Mouse (Mus musculus) intestine, embryonic 15.5 days (tissue): ENCODE data around the gene Slc12a6. TPM values are rescaled to one million over a fixed set of nuclear protein-coding genes. Genes with fewer than 3 reads are reported as not detected.

Source experiments
- ATAC-seq: fragments of 200-750 bp; cut with Nextera tagmentation; 2 replicates; pipeline ENCODE4 v1.8.0; 2017; ENCODE audit warnings: moderate TSS enrichment, moderate library complexity
- H3K27ac ChIP-seq: fragments of 300-500 bp; sonication (generic); 2 replicates; pipeline ENCODE4 v1.5.1; 2015; ENCODE audit warnings: mild to moderate bottlenecking, inconsistent platforms
- H3K27me3 ChIP-seq: fragments of 300-500 bp; sonication (generic); replicated peaks from 2 replicates; pipeline ENCODE4 v1.6.1; 2015; ENCODE audit warnings: inconsistent platforms
- H3K36me3 ChIP-seq: fragments of 300-500 bp; sonication (generic); 2 replicates; pipeline ENCODE4 v1.6.1; 2015; ENCODE audit warnings: inconsistent platforms
- H3K4me1 ChIP-seq: fragments of 300-500 bp; sonication (generic); replicated peaks from 2 replicates; pipeline ENCODE4 v1.6.1; 2015; ENCODE audit warnings: inconsistent platforms
- H3K4me2 ChIP-seq: fragments of 300-500 bp; sonication (generic); replicated peaks from 2 replicates; pipeline ENCODE4 v1.6.1; 2015; ENCODE audit warnings: mild to moderate bottlenecking, inconsistent platforms
- H3K4me3 ChIP-seq: fragments of 300-500 bp; sonication (generic); replicated peaks from 2 replicates; pipeline ENCODE4 v1.5.1; 2015; ENCODE audit warnings: inconsistent platforms
- H3K9ac ChIP-seq: fragments of 300-500 bp; sonication (generic); 2 replicates; pipeline ENCODE4 v1.6.1; 2015; ENCODE audit warnings: inconsistent platforms
- H3K9me3 ChIP-seq: fragments of 300-500 bp; sonication (generic); 2 replicates; pipeline ENCODE4 v1.6.1; 2016; ENCODE audit warnings: inconsistent platforms
- WGBS: fragments of 180-500 bp; shearing (Covaris S2); methylation state at CpG from one replicate; pipeline ENCODE4 v1.1.7; 2015; 5-methylcytosine and 5-hydroxymethylcytosine counted together
- polyA plus RNA-seq: library from polyadenylated mRNA; unstranded; fragments of >200 nt; fragmentation: Nextera tagmentation; extraction: Ambion mirVana; gene quantifications from 2 replicates; pipeline ENCODE4 v1.2.1, GENCODE M21; 2015

Gene Slc12a6
- polyA plus RNA-seq, 1 experiment from 2014 or later, result 13.8 TPM

- Histone ChIP-seq H3K27ac (no peak overlapping the region), H3K36me3 (no peaks in the 10 kb centered on the region), H3K4me2 (no peak overlapping the region), H3K27me3 (no peaks in the 10 kb centered on the region), H3K9me3 (no peaks in the 10 kb centered on the region), H3K4me3 (no peak overlapping the region), H3K9ac (no peak overlapping the region), H3K4me1 (peaks cover 9% of the 10 kb centered on the region)
- peak; percentile 44 for ATAC-seq
- WGBS, result 69% methylated on average over 5 of the region's 5 CpGs
Measured at GRCm38 (mm10) chr2:112245307-112245706, 20.3 kb upstream of the Slc12a6 start.

- Histone ChIP-seq H3K27me3 (no peaks in the 10 kb centered on the region), H3K9ac (no peak overlapping the region), H3K4me3 (no peak overlapping the region), H3K36me3 (no peaks in the 10 kb centered on the region), H3K27ac (no peak overlapping the region), H3K4me2 (no peak overlapping the region), H3K4me1 (peaks cover 2% of the 10 kb centered on the region; the same call in 1 of the 2 replicates), H3K9me3 (no peaks in the 10 kb centered on the region)
- peak; percentile 32; the same call in 1 of the 2 replicates for ATAC-seq
- 78% methylated on average over 6 of the region's 6 CpGs for WGBS
Measured at GRCm38 (mm10) chr2:112246193-112246592, 19.4 kb upstream of the Slc12a6 start.

- no peak overlapping the region for H3K4me3 ChIP-seq
- no peak for ATAC-seq
Measured at GRCm38 (mm10) chr2:112247323-112247722, 18.3 kb upstream of the Slc12a6 start.

GRCm38 (mm10) chr2:112249780-112250453 lies 15.7 kb upstream of the Slc12a6 start:
- Histone ChIP-seq H3K9me3 (no peaks in the 10 kb centered on the region), H3K36me3 (no peaks in the 10 kb centered on the region), H3K4me2 (no peak overlapping the region), H3K4me1 (0 out of 2 replicates have a peak, but pooled peaks cover 2% of the 10 kb centered on the region), H3K9ac (no peak overlapping the region), H3K4me3 (no peak overlapping the region), H3K27me3 (no peaks in the 10 kb centered on the region), H3K27ac (no peak overlapping the region)
- 91% methylated on average over 10 of the region's 10 CpGs for WGBS
- ATAC-seq, result no peak

More at GRCm38 (mm10) chr2:112247323-112247722, 18.3 kb upstream of the Slc12a6 start:
- H3K9me3 ChIP-seq, result no peaks in the 10 kb centered on the region
- no peak overlapping the region for H3K27ac ChIP-seq
- H3K27me3 ChIP-seq, result no peaks in the 10 kb centered on the region
- no peak overlapping the region for H3K9ac ChIP-seq
- WGBS, result 82% methylated on average over 10 of the region's 10 CpGs
- H3K4me2 ChIP-seq, result no peak overlapping the region
- H3K36me3 ChIP-seq, result no peaks in the 10 kb centered on the region
- peaks cover 2% of the 10 kb centered on the region; the same call in 1 of the 2 replicates for H3K4me1 ChIP-seq

GRCm38 (mm10) chr2:112254675-112255515 lies 10.7 kb upstream of the Slc12a6 start:
- peak; percentile 84 for ATAC-seq
- Histone ChIP-seq H3K27ac (0 out of 2 replicates have a peak overlapping the region, but pooled peaks have one; percentile 7), H3K27me3 (no peaks in the 10 kb centered on the region)

GRCm38 (mm10) chr2:112259241-112259962 lies 6.2 kb upstream of the Slc12a6 start, which contains the start of gene Nutm1:
Gene Nutm1 (minus strand): TSS chr2:112259291.
- Histone ChIP-seq H3K4me2 (no peak within 1 kb of the TSS), H3K36me3 (no peaks in the 10 kb centered on the region), H3K9ac (no peak within 1 kb of the TSS), H3K27ac (no peak within 1 kb of the TSS), H3K4me1 (peaks cover 6% of the 10 kb centered on the region), H3K4me3 (no peak within 1 kb of the TSS), H3K27me3 (no peaks in the 10 kb centered on the region), H3K9me3 (no peaks in the 10 kb centered on the region)
- ATAC-seq, result no peak
- 69% methylated on average over 10 of the region's 10 CpGs for WGBS

More at GRCm38 (mm10) chr2:112254675-112255515, 10.7 kb upstream of the Slc12a6 start:
- Histone ChIP-seq H3K9ac (no peak overlapping the region), H3K4me3 (no peak overlapping the region), H3K4me1 (peaks cover 3% of the 10 kb centered on the region; the same call in 1 of the 2 replicates), H3K4me2 (no peak overlapping the region), H3K9me3 (no peaks in the 10 kb centered on the region), H3K36me3 (no peaks in the 10 kb centered on the region)
- 49% methylated on average over 7 of the region's 7 CpGs for WGBS

- Histone ChIP-seq H3K4me1 (peaks cover 13% of the 10 kb centered on the region), H3K9me3 (no peaks in the 10 kb centered on the region), H3K4me3 (peak within 1 kb of the TSS; percentile 60), H3K9ac (peak within 1 kb of the TSS; percentile 52), H3K27ac (peak within 1 kb of the TSS; percentile 70), H3K27me3 (no peaks in the 10 kb centered on the region), H3K36me3 (no peaks in the 10 kb centered on the region), H3K4me2 (peak within 1 kb of the TSS; percentile 69)
- WGBS, result under 1% methylated on average over 36 of the region's 36 CpGs
- ATAC-seq, result peak; percentile 69
Measured at GRCm38 (mm10) chr2:112261748-112262653, 3.6 kb upstream of the Slc12a6 start, which contains the start of gene Nop10. Gene Nop10 (plus strand): TSS chr2:112261926.

- ATAC-seq, result no peak
- 22% methylated on average over 4 of the region's 4 CpGs for WGBS
- peak overlapping the region; percentile 70; the same call in 1 of the 2 replicates for H3K27ac ChIP-seq
- H3K4me2 ChIP-seq, result peak overlapping the region; percentile 69
- peak overlapping the region; percentile 60 for H3K4me3 ChIP-seq
- no peaks in the 10 kb centered on the region for H3K9me3 ChIP-seq
- peaks cover 14% of the 10 kb centered on the region for H3K4me1 ChIP-seq
- no peaks in the 10 kb centered on the region for H3K36me3 ChIP-seq
- H3K27me3 ChIP-seq, result no peaks in the 10 kb centered on the region
- peak overlapping the region; percentile 52 for H3K9ac ChIP-seq
Measured at GRCm38 (mm10) chr2:112262779-112263295, 2.8 kb upstream of the Slc12a6 start.

- peaks cover 14% of the 10 kb centered on the region for H3K4me1 ChIP-seq
- H3K9ac ChIP-seq, result no peak overlapping the region
- H3K9me3 ChIP-seq, result no peaks in the 10 kb centered on the region
- 72% methylated on average over 4 of the region's 4 CpGs for WGBS
- ATAC-seq, result no peak
- H3K27ac ChIP-seq, result no peak overlapping the region
- no peak overlapping the region for H3K4me2 ChIP-seq
- H3K36me3 ChIP-seq, result no peaks in the 10 kb centered on the region
- no peak overlapping the region for H3K4me3 ChIP-seq
- H3K27me3 ChIP-seq, result no peaks in the 10 kb centered on the region
Measured at GRCm38 (mm10) chr2:112264364-112264763, 1.3 kb upstream of the Slc12a6 start.

- ATAC-seq, result peak; percentile 34
- no peaks in the 10 kb centered on the region for H3K9me3 ChIP-seq
- peaks cover 14% of the 10 kb centered on the region for H3K4me1 ChIP-seq
- H3K36me3 ChIP-seq, result no peaks in the 10 kb centered on the region
- peak within 1 kb of the TSS; percentile 81 for H3K4me3 ChIP-seq
- WGBS, result 2% methylated on average over 11 of the region's 11 CpGs
- H3K9ac ChIP-seq, result peak within 1 kb of the TSS; percentile 68
- peak within 1 kb of the TSS; percentile 81 for H3K27ac ChIP-seq
- peak within 1 kb of the TSS; percentile 84 for H3K4me2 ChIP-seq
- no peaks in the 10 kb centered on the region for H3K27me3 ChIP-seq
Measured at GRCm38 (mm10) chr2:112266242-112266592, 592 bp downstream of the Slc12a6 start, which contains the start of gene Gm21985. Gene Gm21985 (plus strand): TSS chr2:112266314.

GRCm38 (mm10) chr2:112266780-112267179 lies 1.2 kb downstream of the Slc12a6 start:
- peak overlapping the region; percentile 48; the same call in 1 of the 2 replicates for H3K27ac ChIP-seq
- 36% methylated on average over 10 of the region's 10 CpGs for WGBS
- H3K4me1 ChIP-seq, result peaks cover 14% of the 10 kb centered on the region
- no peaks in the 10 kb centered on the region for H3K36me3 ChIP-seq
- peak overlapping the region; percentile 84 for H3K4me2 ChIP-seq
- H3K9me3 ChIP-seq, result no peaks in the 10 kb centered on the region
- peak overlapping the region; percentile 81 for H3K4me3 ChIP-seq
- H3K27me3 ChIP-seq, result no peaks in the 10 kb centered on the region
- ATAC-seq, result no peak
- no peak overlapping the region for H3K9ac ChIP-seq
